Mouse (Mus musculus) erythroblast, embryonic 14.5 days (primary cell): Measurements from ENCODE around the gene A430078G23Rik.

Experiments used
- GATA1 ChIP-seq: IDR thresholded peaks from 2 replicates; pipeline ENCODE4 v1.6.1; 2012; ENCODE audit warnings: low read length, inconsistent platforms, mixed read lengths
- TAL1 ChIP-seq: IDR thresholded peaks from 3 replicates; pipeline ENCODE4 v1.6.1; 2012; ENCODE audit warnings: low read length, inconsistent platforms, mixed read lengths

DNA sequence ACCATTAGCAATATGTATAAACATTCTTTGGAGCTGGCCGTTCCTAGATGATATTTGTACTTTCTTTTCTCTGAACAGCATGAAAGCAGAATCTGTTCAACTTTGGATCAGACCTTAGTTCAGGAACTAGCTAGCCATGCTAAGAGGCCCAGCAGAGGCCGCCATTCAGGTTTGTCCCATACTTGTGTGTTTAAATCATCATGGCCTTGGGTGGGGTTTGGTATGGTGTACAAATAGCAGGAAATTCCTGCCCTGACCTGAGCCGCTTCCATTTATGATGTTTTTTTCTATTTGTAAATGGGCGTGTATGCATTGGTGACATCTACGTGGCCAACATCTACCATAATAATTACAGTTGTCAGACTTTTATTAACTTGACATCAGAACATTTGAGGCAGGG lies 72.0 kb downstream of the A430078G23Rik start:
- TF ChIP-seq GATA1, result no peak
- no peak for TF ChIP-seq TAL1
